In genomic region chr11:8247535-8247934, GRCm38 (mm10) we compare ENCODE assay signal across 11 mouse cellular contexts.
DNase-seq lines count a peak whose midpoint lies in the region; ATAC-seq lines count a peak whose summit lies in the region.
"Had no signal": no experiment of that assay in that cellular context is flagged by ENCODE, and none has a peak within 500 bp of the region (broad histone marks: within the 10 kb centered on the region; RNA-seq: fewer than 3 reads in every experiment).

No protein-coding gene starts in this region.

- no peaks in the 10 kb centered on the region for H3K36me3 ChIP-seq in embryonic facial prominence, embryonic 15.5 days
- H3K36me3 ChIP-seq: heart, embryonic 15.5 days; intestine, embryonic 15.5 days had no signal

- H3K4me2 ChIP-seq in embryonic facial prominence, embryonic 15.5 days (replicated peaks) = no peak overlapping the region
- H3K4me2 ChIP-seq: heart, embryonic 15.5 days; intestine, embryonic 15.5 days had no signal

- DNase-seq in kidney, adult 11 months = peak; percentile 18
- DNase-seq in kidney, adult 18-20 months = no peak
- peak; percentile 61 to 67 for DNase-seq in heart, adult 9 months (ENCODE audit: low spot score in 2 of 2)
- DNase-seq in lung, postnatal 10 days = peak; percentile 59
- DNase-seq in left cerebral cortex, adult 11 months (ENCODE audit: low spot score) = no peak
- no peak for DNase-seq in frontal cortex, postnatal 14 days (ENCODE audit: low spot score in 2 of 2)
- DNase-seq: cerebellum, adult 11-12 months had no signal

- WGBS in embryonic facial prominence, embryonic 15.5 days = 26% methylated on average over 5 of the region's 5 CpGs

- no peaks in the 10 kb centered on the region for H3K27me3 ChIP-seq in embryonic facial prominence, embryonic 15.5 days
- H3K27me3 ChIP-seq: heart, embryonic 15.5 days; intestine, embryonic 15.5 days had no signal

- H3K4me3 ChIP-seq in embryonic facial prominence, embryonic 15.5 days (replicated peaks) = no peak overlapping the region
- H3K4me3 ChIP-seq: erythroblast, embryonic 14.5 days; heart, embryonic 15.5 days; intestine, embryonic 15.5 days had no signal

- H3K4me1 ChIP-seq in embryonic facial prominence, embryonic 15.5 days = peaks cover 17% of the 10 kb centered on the region
- H3K4me1 ChIP-seq: heart, embryonic 15.5 days; intestine, embryonic 15.5 days had no signal

- no peaks in the 10 kb centered on the region for H3K9me3 ChIP-seq in embryonic facial prominence, embryonic 15.5 days (replicated peaks)
- H3K9me3 ChIP-seq: heart, embryonic 15.5 days; intestine, embryonic 15.5 days had no signal

- peak; percentile 51; the same call in 1 of the 2 replicates for ATAC-seq in embryonic facial prominence, embryonic 15.5 days (ENCODE audit: insufficient number of reproducible peaks, low FRiP score, low TSS enrichment, low read depth)
- ATAC-seq: intestine, embryonic 15.5 days had no signal

- H3K9ac ChIP-seq in embryonic facial prominence, embryonic 15.5 days = no peak overlapping the region
- H3K9ac ChIP-seq: heart, embryonic 15.5 days; intestine, embryonic 15.5 days had no signal

- H3K27ac ChIP-seq in embryonic facial prominence, embryonic 15.5 days (replicated peaks) = no peak overlapping the region; the same call in 1 of the 2 replicates
- H3K27ac ChIP-seq: heart, embryonic 15.5 days; intestine, embryonic 15.5 days had no signal

Comparison
In these comparisons a context has a peak if more than half of its experiments do, and no peak if none do; other contexts are left out.
1. DNase-seq: peak in kidney, adult 11 months (single experiment), heart, adult 9 months (2 of 2) and lung, postnatal 10 days (single experiment); none in kidney, adult 18-20 months (single experiment), left cerebral cortex, adult 11 months (single experiment) and frontal cortex, postnatal 14 days (0 of 2).